Comparison of ENCODE assay signal across 7 mouse cellular contexts in the genomic region with DNA sequence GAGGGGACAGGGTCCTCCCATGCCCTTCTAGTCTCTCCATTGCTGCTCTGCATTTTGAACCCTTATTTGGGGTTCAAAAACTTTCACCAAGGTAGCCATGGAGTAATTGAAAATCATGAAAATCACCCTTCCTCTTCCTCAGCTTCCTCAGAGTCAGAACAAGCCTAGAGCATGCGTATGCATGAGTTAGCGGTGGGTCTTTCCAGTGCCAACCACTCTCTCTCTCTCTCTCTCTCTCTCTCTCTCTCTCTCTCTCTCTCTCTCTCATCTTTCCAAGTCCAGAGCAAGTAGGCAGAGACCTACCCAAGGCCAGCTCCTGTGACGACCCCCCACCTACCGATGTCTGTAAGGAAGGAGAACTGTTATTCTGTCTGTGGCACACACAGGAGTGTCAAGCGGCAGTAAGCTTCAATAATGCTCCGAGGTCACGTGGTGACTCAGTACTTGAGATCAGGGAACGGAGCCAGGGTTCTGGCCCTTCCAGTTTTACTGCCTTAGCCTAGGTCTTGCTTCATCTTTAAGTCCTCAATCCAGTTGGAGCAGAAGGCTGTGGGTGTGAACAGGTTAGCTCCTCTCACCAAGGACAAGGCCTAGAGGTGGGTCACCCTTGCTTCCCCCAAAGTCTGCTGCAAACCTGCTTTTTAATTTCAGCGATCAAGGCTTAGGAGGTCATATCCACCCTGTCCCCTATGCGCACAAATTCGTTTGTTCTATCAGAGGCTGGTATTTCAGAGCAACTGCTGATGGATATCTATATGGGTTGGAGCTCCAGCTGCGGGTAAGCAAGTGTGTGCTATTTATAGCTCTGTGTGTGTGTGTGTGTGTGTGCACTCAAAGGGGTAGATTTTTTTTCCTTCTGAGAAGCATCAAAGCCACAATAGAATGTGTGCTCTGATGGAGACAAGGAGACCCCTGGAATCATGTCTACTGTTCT. TPM values are rescaled to one million over a fixed set of nuclear protein-coding genes. Genes with fewer than 3 reads are reported as not detected.
DNase-seq lines count a peak whose midpoint lies in the region; ATAC-seq and TF ChIP-seq lines count a peak whose summit lies in the region.

No protein-coding gene starts in this region.

- H3K9me3 ChIP-seq in G1E (replicated peaks) = no peaks in the 10 kb centered on the region
- H3K9me3 ChIP-seq in midbrain, postnatal 0 days (ENCODE audit: low read length) = no peaks in the 10 kb centered on the region

- no peak overlapping the region for H3K4me3 ChIP-seq in G1E (ENCODE audit: low read depth, low read length)
- no peak overlapping the region for H3K4me3 ChIP-seq in layer of hippocampus, adult 2 months
- no peak overlapping the region for H3K4me3 ChIP-seq in midbrain, postnatal 0 days (ENCODE audit: low read depth, low read length)

- ATAC-seq in G1E (ENCODE audit: extremely low read depth, insufficient number of reproducible peaks, low FRiP score, poor library complexity, severe bottlenecking) = peak; percentile 47; the same call in 1 of the 2 replicates
- ATAC-seq in midbrain, postnatal 0 days (ENCODE audit: low FRiP score) = no peak

- WGBS in midbrain, postnatal 0 days = 81% methylated on average over 12 of the region's 12 CpGs

- no peak overlapping the region for H3K4me2 ChIP-seq in midbrain, postnatal 0 days (ENCODE audit: low read depth, low read length, poor library complexity, severe bottlenecking)

- H3K27me3 ChIP-seq in G1E (ENCODE audit: insufficient read depth, low read length) = peaks cover 12% of the 10 kb centered on the region
- no peaks in the 10 kb centered on the region for H3K27me3 ChIP-seq in midbrain, postnatal 0 days (ENCODE audit: insufficient read depth, low read length)

- no peak overlapping the region for H3K9ac ChIP-seq in midbrain, postnatal 0 days (replicated peaks; ENCODE audit: low read length, poor library complexity, severe bottlenecking)

- H3K36me3 ChIP-seq in G1E (replicated peaks) = no peaks in the 10 kb centered on the region
- H3K36me3 ChIP-seq in midbrain, postnatal 0 days (ENCODE audit: insufficient read depth, low read length) = no peaks in the 10 kb centered on the region

- no peak for TF ChIP-seq CTCF in G1E (IDR thresholded peaks at IDR 0.05; ENCODE audit: low read depth, low read length)
- TF ChIP-seq CTCF in layer of hippocampus, adult 2 months (conservative IDR thresholded peaks at IDR 0.05) = no peak
- TF ChIP-seq CTCF in midbrain, postnatal 0 days (IDR thresholded peaks at IDR 0.05) = no peak

- no peak overlapping the region for H3K27ac ChIP-seq in layer of hippocampus, adult 2 months
- H3K27ac ChIP-seq in midbrain, postnatal 0 days (ENCODE audit: low read depth, low read length) = no peak overlapping the region

- DNase-seq in G1E (ENCODE audit: low spot score) = no peak
- DNase-seq in adrenal gland, postnatal 10 days = peak; percentile 77
- DNase-seq in kidney, adult 11 months = peak; percentile 65
- peak; percentile 90 for DNase-seq in lung, postnatal 25 days (ENCODE audit: low spot score)
- no peak for DNase-seq in left cerebral cortex, adult 8-10 months (ENCODE audit: low spot score in 2 of 2)
- no peak for DNase-seq in layer of hippocampus, adult 2 months (ENCODE audit: low spot score in 2 of 2)
- no peak for DNase-seq in midbrain, postnatal 0 days (ENCODE audit: low spot score)

- H3K4me1 ChIP-seq in G1E (ENCODE audit: insufficient read depth, low read depth, low read length) = peaks cover 14% of the 10 kb centered on the region
- H3K4me1 ChIP-seq in midbrain, postnatal 0 days (ENCODE audit: insufficient read depth, low read length) = no peaks in the 10 kb centered on the region

RNA-seq across cellular contexts. Expression of gene Setd7, which starts 17.4 kb away (rescaled TPM):
- total RNA-seq in G1E (2014; fragmentation: Nextera tagmentation) = 56.1 and 67.1 TPM in 2 replicates
- total RNA-seq in G1E (2017) = 20.2 and 26.0 TPM in 2 replicates
- polyA plus RNA-seq in G1E (2012) = 7.4 and 8.7 TPM in 2 replicates
- 10 to 100 TPM; 30.9 to 32.6 TPM for total RNA-seq in adrenal gland, postnatal 10 days (2021)
- total RNA-seq in left cerebral cortex, adult 8-10 months (2022) = 100 to 1,000 TPM; 104 to 112 (median 108) TPM
- total RNA-seq in layer of hippocampus, adult 2 months (2021) = 100 to 1,000 TPM; 138 to 144 TPM
- 11.7 and 16.1 TPM in 2 replicates for total RNA-seq in midbrain, postnatal 0 days (2014; rRNA removed)
- polyA plus RNA-seq in midbrain, postnatal 0 days (2015; fragmentation: Nextera tagmentation; extraction: Ambion mirVana) = 1.1 and 2.7 TPM in 2 replicates

Comparison
In these comparisons a context has a peak if more than half of its experiments do, and no peak if none do; other contexts are left out.
1. DNase-seq: peak in adrenal gland, postnatal 10 days (single experiment), kidney, adult 11 months (single experiment) and lung, postnatal 25 days (single experiment); none in G1E (single experiment), left cerebral cortex, adult 8-10 months (0 of 2), layer of hippocampus, adult 2 months (0 of 2) and midbrain, postnatal 0 days (single experiment).